Mouse (Mus musculus): ENCODE results near the gene Ffar4. TPM values are rescaled to one million over a fixed set of nuclear protein-coding genes. Genes with fewer than 3 reads are reported as not detected.

The Ffar4 gene
- polyA plus RNA-seq, 1 experiment from 2014 or later, result 0.15 TPM

DNA sequence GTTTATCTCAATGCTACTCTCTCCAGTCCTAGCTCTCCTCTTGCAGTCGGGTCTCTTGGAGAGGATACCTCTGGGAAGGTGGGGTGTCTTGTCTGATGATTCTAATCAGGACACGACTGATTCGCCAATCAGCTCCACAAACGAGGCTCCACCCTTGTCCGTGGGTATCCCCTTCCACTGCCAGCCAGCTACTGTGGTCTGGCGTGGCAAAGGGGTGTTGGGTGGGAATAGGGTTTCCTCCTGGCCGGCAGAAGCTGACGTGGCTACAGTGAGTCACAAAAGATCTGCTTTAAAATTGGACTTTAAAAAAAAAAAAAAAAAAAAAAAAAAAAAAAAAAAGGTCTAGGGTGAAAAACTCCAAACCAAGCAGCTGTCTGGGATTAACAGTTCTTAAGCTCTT is 14.2 kb downstream of the Ffar4 start:
- WGBS, result 78% methylated on average over 8 of the region's 8 CpGs

DNA sequence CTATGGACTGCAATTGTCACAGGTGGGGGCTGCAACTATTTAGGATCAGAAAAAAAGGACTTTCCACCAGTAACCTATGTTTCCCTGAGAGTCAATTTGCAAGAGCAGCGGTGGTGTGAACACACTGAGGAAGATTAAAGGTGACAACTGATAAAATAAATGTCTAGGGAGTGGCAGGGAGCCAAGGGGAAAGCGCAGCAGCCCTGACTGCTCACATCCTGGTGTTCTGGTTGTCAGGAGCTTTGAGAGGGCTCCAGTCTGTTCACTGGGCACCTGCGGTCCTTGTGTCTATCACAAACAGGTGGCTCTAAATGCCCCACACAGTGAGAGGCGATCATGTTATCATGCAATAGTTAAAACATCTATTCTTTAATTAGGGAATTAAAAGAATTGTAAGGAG is 15.7 kb downstream of the Ffar4 start:
- H3K4me1 ChIP-seq, result no peaks in the 10 kb centered on the region
- H3K9ac ChIP-seq (replicated peaks), result no peak overlapping the region
- H3K9me3 ChIP-seq, result no peaks in the 10 kb centered on the region
- no peak overlapping the region for H3K4me3 ChIP-seq
- 55% methylated on average over 4 of the region's 4 CpGs for WGBS
- no peak for ATAC-seq (replicated peaks)
- no peaks in the 10 kb centered on the region for H3K27me3 ChIP-seq
- no peaks in the 10 kb centered on the region for H3K36me3 ChIP-seq
- no peak overlapping the region for H3K4me2 ChIP-seq (replicated peaks)
- H3K27ac ChIP-seq (replicated peaks), result no peak overlapping the region

More for the DNA sequence above, 14.2 kb downstream of the Ffar4 start:
- H3K4me1 ChIP-seq, result no peaks in the 10 kb centered on the region
- no peak overlapping the region for H3K4me3 ChIP-seq
- H3K36me3 ChIP-seq, result no peaks in the 10 kb centered on the region
- no peak for ATAC-seq (replicated peaks)
- H3K4me2 ChIP-seq (replicated peaks), result no peak overlapping the region
- no peak overlapping the region for H3K27ac ChIP-seq (replicated peaks)
- no peaks in the 10 kb centered on the region for H3K27me3 ChIP-seq
- H3K9ac ChIP-seq (replicated peaks), result no peak overlapping the region
- no peaks in the 10 kb centered on the region for H3K9me3 ChIP-seq

GRCm38 (mm10) chr19:38114834-38115491 is 18.1 kb downstream of the Ffar4 start:
- H3K4me3 ChIP-seq, result no peak overlapping the region
- no peak for ATAC-seq (replicated peaks)
- no peak overlapping the region for H3K4me2 ChIP-seq (replicated peaks)
- H3K9ac ChIP-seq (replicated peaks), result no peak overlapping the region
- no peaks in the 10 kb centered on the region for H3K36me3 ChIP-seq
- H3K4me1 ChIP-seq, result no peaks in the 10 kb centered on the region
- H3K9me3 ChIP-seq, result no peaks in the 10 kb centered on the region
- H3K27ac ChIP-seq (replicated peaks), result no peak overlapping the region
- no peaks in the 10 kb centered on the region for H3K27me3 ChIP-seq
- 92% methylated on average over 7 of the region's 7 CpGs for WGBS

GRCm38 (mm10) chr19:38120123-38120760 is 23.4 kb downstream of the Ffar4 start:
- H3K27me3 ChIP-seq, result peaks cover 11% of the 10 kb centered on the region
- no peak for ATAC-seq (replicated peaks)
- 82% methylated on average over 5 of the region's 5 CpGs for WGBS

DNA sequence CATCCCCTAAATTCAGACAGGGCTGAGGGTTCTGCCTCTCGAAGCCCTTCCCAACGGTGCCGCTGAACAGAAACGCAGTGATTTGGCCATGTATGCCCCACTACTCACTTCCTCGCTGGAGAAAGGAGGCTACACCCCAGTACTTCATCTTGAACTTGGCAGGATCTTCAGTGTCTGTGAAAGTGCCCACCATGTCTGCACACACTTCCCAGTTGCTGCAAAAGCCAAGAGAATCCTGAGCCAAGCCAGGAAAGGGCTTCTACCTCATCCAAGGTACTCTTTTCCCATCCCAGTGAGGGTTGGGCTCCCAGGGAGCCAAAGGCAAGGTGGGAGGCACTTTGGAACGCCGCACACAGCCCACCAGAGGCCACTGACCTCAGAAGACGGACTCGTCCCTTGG is 27.1 kb downstream of the Ffar4 start:
- 30% methylated on average over 9 of the region's 9 CpGs for WGBS
- Histone ChIP-seq H3K4me2 (replicated peaks) (peak overlapping the region; percentile 81), H3K4me3 (peak overlapping the region; percentile 52), H3K27ac (replicated peaks) (no peak overlapping the region), H3K36me3 (no peaks in the 10 kb centered on the region), H3K9me3 (no peaks in the 10 kb centered on the region), H3K27me3 (peaks cover 11% of the 10 kb centered on the region), H3K9ac (replicated peaks) (no peak overlapping the region), H3K4me1 (no peaks in the 10 kb centered on the region)
- peak; percentile 11; the same call in 1 of the 2 replicates for ATAC-seq (replicated peaks)

More at GRCm38 (mm10) chr19:38120123-38120760, 23.4 kb downstream of the Ffar4 start:
- Histone ChIP-seq H3K4me3 (no peak overlapping the region), H3K9ac (replicated peaks) (no peak overlapping the region), H3K36me3 (no peaks in the 10 kb centered on the region), H3K4me2 (replicated peaks) (no peak overlapping the region), H3K27ac (replicated peaks) (no peak overlapping the region), H3K9me3 (no peaks in the 10 kb centered on the region), H3K4me1 (no peaks in the 10 kb centered on the region)

DNA sequence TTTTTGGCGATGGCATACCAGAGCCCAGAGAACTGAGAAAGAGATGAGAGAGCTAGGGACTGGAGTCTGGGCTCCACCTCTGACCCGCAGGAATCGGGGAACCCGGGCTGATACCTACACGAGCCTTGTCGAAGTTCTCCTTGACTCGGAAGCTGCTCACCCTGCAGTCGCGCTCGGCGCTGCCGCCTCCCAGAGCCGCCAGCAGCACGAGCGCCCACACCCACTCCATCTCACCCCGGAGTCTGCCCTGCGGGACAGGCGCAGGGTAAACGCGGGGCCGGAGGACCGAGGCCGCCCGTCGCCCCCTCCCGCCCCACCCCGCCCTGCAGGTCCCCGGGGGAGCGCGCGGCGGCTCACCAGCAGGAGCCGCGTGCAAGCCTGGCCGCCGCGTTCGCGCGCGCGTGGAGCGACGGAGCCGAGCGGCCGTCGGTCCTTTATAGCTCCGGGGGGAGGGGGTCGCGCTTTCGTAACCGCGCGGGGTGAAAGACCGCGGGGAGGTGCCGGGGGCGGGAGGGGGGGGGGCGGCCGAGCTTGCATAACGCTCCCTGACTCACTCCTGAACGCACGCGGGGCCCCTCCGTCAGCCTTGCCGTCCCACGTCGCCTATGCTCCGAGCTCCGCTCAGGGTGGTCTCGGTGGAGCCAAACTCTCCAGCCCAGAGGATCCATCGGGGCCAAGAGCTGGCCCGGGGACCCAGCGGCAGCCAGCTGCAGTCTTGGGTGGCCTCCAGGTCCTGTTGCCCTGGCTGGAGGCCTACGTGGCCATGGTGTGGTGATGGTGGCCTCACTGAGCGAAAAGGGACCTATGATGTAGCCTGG is 27.7 kb downstream of the Ffar4 start:
- Histone ChIP-seq H3K27ac (replicated peaks) (no peak overlapping the region), H3K4me3 (peak overlapping the region; percentile 52), H3K36me3 (no peaks in the 10 kb centered on the region), H3K4me1 (no peaks in the 10 kb centered on the region), H3K9me3 (no peaks in the 10 kb centered on the region), H3K4me2 (replicated peaks) (peak overlapping the region; percentile 81), H3K9ac (replicated peaks) (peak overlapping the region; percentile 40), H3K27me3 (peaks cover 11% of the 10 kb centered on the region)
- ATAC-seq (replicated peaks), result peak; percentile 81
- WGBS, result 2% methylated on average over 68 of the region's 77 CpGs

- H3K36me3 ChIP-seq, result no peaks in the 10 kb centered on the region
- peaks cover 11% of the 10 kb centered on the region for H3K27me3 ChIP-seq
- H3K4me1 ChIP-seq, result no peaks in the 10 kb centered on the region
- H3K4me2 ChIP-seq (replicated peaks), result peak within 1 kb of the TSS; percentile 81
- H3K27ac ChIP-seq (replicated peaks), result no peak within 1 kb of the TSS
- peak within 1 kb of the TSS; percentile 40 for H3K9ac ChIP-seq (replicated peaks)
- H3K9me3 ChIP-seq, result no peaks in the 10 kb centered on the region
- H3K4me3 ChIP-seq, result peak within 1 kb of the TSS; percentile 52
- WGBS, result 72% methylated on average over 6 of the region's 6 CpGs
- ATAC-seq (replicated peaks), result no peak
These were observed 28.3 kb downstream of the Ffar4 start, which contains the start of gene Rbp4 for GRCm38 (mm10) chr19:38125219-38125610. Gene Rbp4, minus strand, starts transcription at chr19:38125281.

DNA sequence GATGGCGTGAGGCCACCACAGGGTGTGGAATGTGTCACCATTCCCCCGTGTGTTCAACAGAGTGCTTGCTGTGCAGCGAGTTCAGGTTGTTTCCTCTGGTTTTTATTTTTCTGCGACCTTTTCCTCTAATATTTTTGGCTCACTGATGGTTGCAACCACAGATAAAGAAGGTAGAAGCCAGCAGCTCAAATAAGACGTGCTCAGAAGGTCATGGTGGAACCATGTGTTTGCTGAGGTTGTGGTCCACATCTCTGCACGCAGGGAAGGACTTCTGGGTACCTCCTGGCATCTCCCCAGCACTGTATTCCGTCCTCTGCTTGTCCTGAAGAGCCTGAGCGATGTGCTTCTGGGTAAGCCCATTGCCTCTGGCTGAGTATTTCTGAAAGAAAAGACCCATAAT is 29.8 kb downstream of the Ffar4 start:
- Histone ChIP-seq H3K4me2 (replicated peaks) (no peak overlapping the region), H3K27ac (replicated peaks) (no peak overlapping the region), H3K9ac (replicated peaks) (no peak overlapping the region), H3K36me3 (no peaks in the 10 kb centered on the region), H3K4me3 (no peak overlapping the region), H3K4me1 (no peaks in the 10 kb centered on the region), H3K27me3 (peaks cover 11% of the 10 kb centered on the region), H3K9me3 (no peaks in the 10 kb centered on the region)
- ATAC-seq (replicated peaks), result no peak
- 80% methylated on average over 8 of the region's 8 CpGs for WGBS

GRCm38 (mm10) chr19:38132481-38132880 is 35.6 kb downstream of the Ffar4 start, which contains the start of gene Pde6c:
Gene Pde6c, plus strand, starts transcription at chr19:38132781.
- no peak for ATAC-seq (replicated peaks)
- H3K9ac ChIP-seq (replicated peaks), result no peak within 1 kb of the TSS
- H3K4me1 ChIP-seq, result no peaks in the 10 kb centered on the region
- H3K4me3 ChIP-seq, result no peak within 1 kb of the TSS
- H3K27me3 ChIP-seq, result no peaks in the 10 kb centered on the region
- H3K9me3 ChIP-seq, result no peaks in the 10 kb centered on the region
- H3K36me3 ChIP-seq, result no peaks in the 10 kb centered on the region
- H3K4me2 ChIP-seq (replicated peaks), result no peak within 1 kb of the TSS
- WGBS, result 81% methylated on average over 6 of the region's 6 CpGs
- no peak within 1 kb of the TSS for H3K27ac ChIP-seq (replicated peaks)

- Histone ChIP-seq H3K9me3 (no peaks in the 10 kb centered on the region), H3K9ac (replicated peaks) (no peak overlapping the region), H3K27ac (replicated peaks) (no peak overlapping the region), H3K36me3 (no peaks in the 10 kb centered on the region), H3K4me3 (no peak overlapping the region), H3K4me1 (no peaks in the 10 kb centered on the region), H3K4me2 (replicated peaks) (no peak overlapping the region), H3K27me3 (no peaks in the 10 kb centered on the region)
- no peak for ATAC-seq (replicated peaks)
- WGBS, result 80% methylated on average over 11 of the region's 11 CpGs
These were observed 37.1 kb downstream of the Ffar4 start for GRCm38 (mm10) chr19:38133986-38134385.

DNA sequence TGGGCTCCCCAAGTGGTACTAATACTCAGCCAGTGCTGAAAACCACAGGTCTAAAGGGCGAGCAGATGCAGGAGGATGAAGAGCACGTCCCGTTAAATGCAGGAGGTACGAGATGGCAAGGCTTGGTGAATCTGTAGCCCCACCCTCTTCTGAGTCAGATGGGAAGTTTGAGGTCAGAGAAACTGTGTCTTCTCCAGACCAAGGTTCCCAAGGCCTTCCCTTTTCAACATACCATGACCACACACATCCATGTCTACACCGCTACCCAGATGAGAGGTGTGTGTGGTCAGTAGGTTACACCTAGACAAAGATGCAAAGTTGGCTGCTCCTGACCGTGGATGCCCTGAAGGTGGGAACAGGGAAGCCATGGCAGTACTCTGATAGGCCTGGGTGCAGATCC is 37.9 kb downstream of the Ffar4 start:
- H3K9me3 ChIP-seq, result no peaks in the 10 kb centered on the region
- H3K4me1 ChIP-seq, result no peaks in the 10 kb centered on the region
- no peak for ATAC-seq (replicated peaks)
- WGBS, result 94% methylated on average over 6 of the region's 6 CpGs
- H3K4me3 ChIP-seq, result no peak overlapping the region
- no peaks in the 10 kb centered on the region for H3K36me3 ChIP-seq
- no peak overlapping the region for H3K9ac ChIP-seq (replicated peaks)
- H3K27ac ChIP-seq (replicated peaks), result no peak overlapping the region
- H3K27me3 ChIP-seq, result no peaks in the 10 kb centered on the region
- no peak overlapping the region for H3K4me2 ChIP-seq (replicated peaks)
